Mouse (Mus musculus): ENCODE measurements around the gene Tsr2. TPM values are rescaled to one million over a fixed set of nuclear protein-coding genes. Genes with fewer than 3 reads are reported as not detected.

Gene Tsr2
- total RNA-seq, 4 experiments from 2014 or later, result 50.4 to 58.4 (median 54.8) TPM

DNA sequence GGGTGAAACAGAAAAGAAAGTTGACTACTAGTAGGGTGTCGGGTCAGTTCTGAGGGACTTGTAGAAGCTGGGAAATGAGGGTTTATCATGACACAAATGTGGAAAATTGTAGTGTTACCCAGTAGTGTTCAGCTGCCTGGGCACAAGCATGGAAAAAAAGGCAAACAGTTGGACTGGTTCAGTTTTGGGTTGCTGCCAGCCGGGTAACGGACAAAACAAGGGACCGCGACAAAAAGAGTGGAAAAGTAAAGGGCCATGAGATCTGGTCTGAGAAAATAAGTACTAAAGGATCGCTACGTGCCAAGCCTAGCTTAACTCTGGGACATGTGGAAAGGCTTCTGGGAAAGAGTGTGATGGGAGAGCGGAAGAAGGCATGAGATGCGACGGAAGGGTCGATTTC lies 50.0 kb downstream of the Tsr2 start:
- no peak for DNase-seq

DNA sequence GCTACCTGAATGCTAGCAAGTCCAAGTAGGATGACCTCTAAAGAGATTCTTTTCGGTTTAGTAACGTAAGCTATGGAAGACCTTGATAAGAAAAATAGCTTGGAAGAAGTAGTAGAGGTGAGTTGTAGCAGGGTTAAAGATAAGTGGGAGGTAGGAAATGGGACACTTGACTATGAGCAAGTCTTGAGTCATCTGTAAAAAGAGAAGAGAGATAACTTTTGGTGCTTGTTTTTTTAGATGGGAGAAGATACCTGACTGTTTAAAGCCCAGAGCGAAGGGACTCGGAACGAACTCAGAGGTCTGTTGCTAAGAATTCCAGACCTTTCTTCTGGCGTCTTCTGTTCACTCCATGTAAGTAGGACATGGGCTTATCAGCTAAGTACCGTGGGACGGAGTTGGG lies 50.5 kb downstream of the Tsr2 start, which contains the start of gene Fgd1:
TSS of gene Fgd1 (plus strand) at position 301 of the 400 bp plus-strand sequence.
- DNase-seq, result no peak

GRCm38 (mm10) chrX:151041223-151041622 lies 55.1 kb downstream of the Tsr2 start:
- DNase-seq, result no peak

Other genes with a start within 250 kb of the Tsr2 start
- 10 to 100 TPM; 79.3 to 90.8 (median 85.5) TPM for gene Gnl3l, start 79.2 kb downstream of the Tsr2 start, total RNA-seq (2022)
- gene Fgd1, start 50.4 kb downstream of the Tsr2 start, total RNA-seq (2022), result 10 to 100 TPM; 17.1 to 25.9 (median 24.3) TPM
- 1 to 10 TPM; 1.8 to 2.7 (median 2.4) TPM for gene Wnk3, start 101.5 kb upstream of the Tsr2 start, total RNA-seq (2022)
- 10 to 100 TPM; 17.9 to 21.9 (median 20.3) TPM for gene Fam120c, start 247.6 kb upstream of the Tsr2 start, total RNA-seq (2022)

All from adrenal gland, adult 8-10 months (tissue).